Mouse (Mus musculus) MEL (cell line): ENCODE measurements at regions not wholly inside any gene's neighbourhood (a gene's known extent, or its start where the extent isn't known, plus 50 kb on each side); places are given as distances from the start of the nearest gene placed in this dataset.

ENCODE experiments used
- DNase-seq: peaks from one replicate; pipeline ENCODE4 v3.0.0; 2011; ENCODE audit warnings: low read depth, low spot score
- H3K27ac ChIP-seq: 2 replicates; pipeline ENCODE4 v1.5.1; 2012; ENCODE audit warnings: low read depth, mild to moderate bottlenecking, control low read depth, low read length, moderate library complexity; ENCODE audit not compliant: control insufficient read depth
- H3K27me3 ChIP-seq, 2 experiments: fragments of 150-350 bp in 1 of 2; sonication (generic) in 1 of 2; 2 replicates each; pipeline ENCODE4 v1.6.1; 2012; ENCODE audit warnings: low read length in 2 of 2, mild to moderate bottlenecking in 2 of 2, improper control_type of control experiment in 1 of 2, moderate library complexity in 1 of 2; ENCODE audit not compliant: insufficient read depth in 2 of 2, control insufficient read depth in 1 of 2
- H3K36me3 ChIP-seq, 2 experiments: 2 replicates each; pipeline ENCODE4 v1.6.1; 2012 to 2014; ENCODE audit warnings: low read length in 2 of 2, improper control_type of control experiment in 1 of 2, inconsistent platforms in 1 of 2, mild to moderate bottlenecking in 1 of 2; ENCODE audit not compliant: insufficient read depth in 2 of 2, control insufficient read depth in 1 of 2
- H3K4me1 ChIP-seq, 2 experiments: fragments of 150-350 bp in 1 of 2; sonication (generic) in 1 of 2; 2 replicates each; pipeline ENCODE4 v1.6.1; 2012; ENCODE audit warnings: low read length in 2 of 2, improper control_type of control experiment in 1 of 2, mild to moderate bottlenecking in 1 of 2; ENCODE audit not compliant: insufficient read depth in 2 of 2, control insufficient read depth in 1 of 2
- H3K4me3 ChIP-seq, 2 experiments: fragments of 150-350 bp in 1 of 2; sonication (generic) in 1 of 2; 2 replicates each; pipeline ENCODE4 v1.5.1; 2012; ENCODE audit warnings: low read depth in 2 of 2, low read length in 2 of 2, mild to moderate bottlenecking in 2 of 2, moderate library complexity in 2 of 2, control low read depth in 1 of 2, improper control_type of control experiment in 1 of 2; ENCODE audit not compliant: control insufficient read depth in 1 of 2, insufficient read depth in 1 of 2
- H3K79me2 ChIP-seq: 2 replicates; pipeline ENCODE4 v1.6.1; 2012; ENCODE audit warnings: mild to moderate bottlenecking, low read length, moderate library complexity; ENCODE audit not compliant: control insufficient read depth, poor library complexity, insufficient read depth
- H3K9ac ChIP-seq: 2 replicates; pipeline ENCODE4 v1.6.1; 2012; ENCODE audit warnings: low read depth, mild to moderate bottlenecking, control low read depth, low read length, moderate library complexity; ENCODE audit not compliant: control insufficient read depth, poor library complexity, severe bottlenecking
- H3K9me3 ChIP-seq: fragments of 150-350 bp; sonication (generic); replicated peaks from 2 replicates; pipeline ENCODE4 v1.6.1; 2012; ENCODE audit warnings: mild to moderate bottlenecking, low read length, improper control_type of control experiment, moderate library complexity; ENCODE audit not compliant: insufficient read depth
- BHLHE40 ChIP-seq: IDR thresholded peaks from 2 replicates; pipeline ENCODE4 v1.6.1; 2012; ENCODE audit warnings: low read depth, mild to moderate bottlenecking, inconsistent platforms, low read length, improper control_type of control experiment, borderline replicate concordance
- CHD2 ChIP-seq: IDR thresholded peaks from 2 replicates; pipeline ENCODE4 v1.6.1; 2011; ENCODE audit warnings: low read length, improper control_type of control experiment
- CTCF ChIP-seq, 3 experiments: IDR thresholded peaks in 2 of 3; conservative IDR thresholded peaks in 1 of 3; 2 replicates each; pipeline ENCODE4 v1.5.1; 2011 to 2012; ENCODE audit warnings: low read length in 3 of 3, low read depth in 2 of 3, mild to moderate bottlenecking in 2 of 3, improper control_type of control experiment in 1 of 3, inconsistent platforms in 1 of 3, mixed read lengths in 1 of 3, moderate library complexity in 1 of 3; ENCODE audit not compliant: control insufficient read depth in 1 of 3, insufficient read depth in 1 of 3, poor library complexity in 1 of 3, severe bottlenecking in 1 of 3
- E2F4 ChIP-seq: IDR thresholded peaks from 2 replicates; pipeline ENCODE4 v1.6.1; 2011; ENCODE audit warnings: low read depth, low read length, improper control_type of control experiment, borderline replicate concordance
- GATA1 ChIP-seq: IDR thresholded peaks from 2 replicates; pipeline ENCODE4 v1.6.1; 2011; ENCODE audit warnings: low read depth, low read length, improper control_type of control experiment
- HCFC1 ChIP-seq: IDR thresholded peaks from 2 replicates; pipeline ENCODE4 v1.6.1; 2012; ENCODE audit warnings: low read depth, mild to moderate bottlenecking, inconsistent platforms, low read length, improper control_type of control experiment, moderate library complexity
- MAFK ChIP-seq: IDR thresholded peaks from 2 replicates; pipeline ENCODE4 v1.6.1; 2011; ENCODE audit warnings: low read depth, mild to moderate bottlenecking, low read length, improper control_type of control experiment, borderline replicate concordance
- MAX ChIP-seq: IDR thresholded peaks from 2 replicates; pipeline ENCODE4 v1.6.1; 2011; ENCODE audit warnings: low read length, improper control_type of control experiment
- MXI1 ChIP-seq: IDR thresholded peaks from 2 replicates; pipeline ENCODE4 v1.6.1; 2011; ENCODE audit warnings: mild to moderate bottlenecking, low read depth, low read length, improper control_type of control experiment
- MYB ChIP-seq: IDR thresholded peaks from 2 replicates; pipeline ENCODE4 v1.6.1; 2011; ENCODE audit warnings: mild to moderate bottlenecking, low read depth, low read length, improper control_type of control experiment
- NRF1 ChIP-seq: IDR thresholded peaks from 2 replicates; pipeline ENCODE4 v1.6.1; 2014; ENCODE audit warnings: low read depth, mild to moderate bottlenecking, inconsistent platforms, low read length, improper control_type of control experiment, moderate library complexity; ENCODE audit not compliant: poor library complexity, insufficient read depth, severe bottlenecking
- POLR2AphosphoS2 ChIP-seq: IDR thresholded peaks from 2 replicates; pipeline ENCODE4 v1.6.1; 2011; ENCODE audit warnings: low read length, improper control_type of control experiment
- RAD21 ChIP-seq: IDR thresholded peaks from 2 replicates; pipeline ENCODE4 v1.6.1; 2011; ENCODE audit warnings: mild to moderate bottlenecking, low read depth, low read length, improper control_type of control experiment
- RCOR1 ChIP-seq: IDR thresholded peaks from 2 replicates; pipeline ENCODE4 v1.6.1; 2012; ENCODE audit warnings: low read depth, mild to moderate bottlenecking, inconsistent platforms, low read length, improper control_type of control experiment
- SIN3A ChIP-seq: IDR thresholded peaks from 2 replicates; pipeline ENCODE4 v1.6.1; 2012; ENCODE audit warnings: low read length, improper control_type of control experiment, inconsistent platforms
- SMC3 ChIP-seq: IDR thresholded peaks from 2 replicates; pipeline ENCODE4 v1.6.1; 2011; ENCODE audit warnings: low read depth, low read length, improper control_type of control experiment
- TAL1 ChIP-seq: IDR thresholded peaks from 2 replicates; pipeline ENCODE4 v1.6.1; 2012; ENCODE audit warnings: mild to moderate bottlenecking, inconsistent platforms, low read length, moderate library complexity, mixed read lengths
- TBP ChIP-seq: IDR thresholded peaks from 2 replicates; pipeline ENCODE4 v1.8.0; 2011; ENCODE audit warnings: low read depth, low read length, improper control_type of control experiment
- UBTF ChIP-seq: IDR thresholded peaks from 2 replicates; pipeline ENCODE4 v1.6.1; 2012; ENCODE audit warnings: low read depth, mild to moderate bottlenecking, inconsistent platforms, low read length, improper control_type of control experiment, moderate library complexity, borderline replicate concordance; ENCODE audit not compliant: insufficient read depth
- USF1 ChIP-seq: IDR thresholded peaks from 2 replicates; pipeline ENCODE4 v1.6.1; 2014; ENCODE audit warnings: low read depth, mild to moderate bottlenecking, inconsistent platforms, low read length, improper control_type of control experiment, moderate library complexity
- ZC3H11A ChIP-seq: IDR thresholded peaks from 2 replicates; pipeline ENCODE4 v1.6.1; 2012; ENCODE audit warnings: low read depth, mild to moderate bottlenecking, inconsistent platforms, low read length, improper control_type of control experiment
- ZMIZ1 ChIP-seq: IDR thresholded peaks from 2 replicates; pipeline ENCODE4 v1.6.1; 2012; ENCODE audit warnings: low read depth, mild to moderate bottlenecking, inconsistent platforms, low read length, improper control_type of control experiment, moderate library complexity

DNA sequence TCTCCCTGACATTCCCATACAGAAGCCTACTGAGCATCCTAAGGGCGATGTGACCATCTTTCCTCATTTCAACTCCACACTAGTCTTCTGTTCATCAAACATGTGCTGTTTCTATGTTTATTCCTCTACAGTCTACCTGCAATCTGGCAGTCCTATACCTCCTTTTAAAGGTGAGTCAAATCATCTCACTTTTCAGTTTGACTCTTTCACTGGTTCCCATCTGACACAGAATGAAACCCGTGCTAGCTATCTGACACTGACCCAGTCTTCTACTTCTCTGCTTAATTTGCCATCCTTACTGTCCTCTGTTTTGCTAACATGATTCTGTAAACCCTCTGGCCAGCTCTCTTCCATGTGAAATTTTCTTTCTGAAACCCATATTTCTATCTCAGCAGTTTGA is 1812.0 kb upstream of the 5930422O12Rik start:
- Histone ChIP-seq H3K36me3 (no peaks in the 10 kb centered on the region), H3K4me3 (no peak overlapping the region), H3K9me3 (no peaks in the 10 kb centered on the region), H3K79me2 (no peaks in the 10 kb centered on the region), H3K4me1 (no peaks in the 10 kb centered on the region), H3K27me3 (no peaks in the 10 kb centered on the region), H3K9ac (no peak overlapping the region), H3K27ac (no peak overlapping the region)
- DNase-seq = no peak
- TF ChIP-seq BHLHE40 = no peak
- TF ChIP-seq E2F4 = no peak
- no peak for TF ChIP-seq TBP
- no peak for TF ChIP-seq MYB
- TF ChIP-seq RCOR1 = no peak
- no peak for TF ChIP-seq NRF1
- no peak for TF ChIP-seq MAFK
- TF ChIP-seq TAL1 = no peak
- TF ChIP-seq GATA1 = no peak
- TF ChIP-seq POLR2AphosphoS2 = no peak
- TF ChIP-seq CHD2 = no peak
- no peak for TF ChIP-seq UBTF
- no peak for TF ChIP-seq RAD21
- no peak for TF ChIP-seq HCFC1
- no peak for TF ChIP-seq MAX
- no peak for TF ChIP-seq ZC3H11A

DNA sequence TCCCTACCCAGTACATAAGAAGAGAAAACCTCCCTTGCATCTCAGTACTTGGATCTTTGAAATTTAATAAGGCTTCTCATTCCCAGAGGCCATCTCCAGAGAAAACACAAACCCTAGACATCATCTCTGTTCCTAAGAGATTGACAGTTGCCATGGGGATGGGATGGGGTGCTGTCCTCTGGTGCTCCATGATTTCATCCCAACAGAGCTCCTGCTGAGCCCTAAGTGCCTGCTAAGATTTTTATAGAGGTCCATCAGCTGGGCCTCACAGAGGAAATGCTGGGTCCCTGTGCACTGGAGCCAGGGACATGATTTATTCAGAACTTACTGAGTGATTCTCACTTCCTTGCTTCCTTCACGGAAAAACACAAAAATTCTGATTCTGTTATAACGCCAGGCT is 1800.8 kb upstream of the 5930422O12Rik start:
- DNase-seq = no peak
- TF ChIP-seq MXI1 (no peak), USF1 (no peak), SMC3 (no peak), SIN3A (no peak), ZMIZ1 (no peak), CTCF (IDR thresholded peaks at IDR 0.05 in 2 of 3, conservative IDR thresholded peaks at IDR 0.05 in 1 of 3; ENCODE audit: control insufficient read depth in 1 of 3, insufficient read depth in 1 of 3, low read depth in 2 of 3, low read length in 3 of 3, poor library complexity in 1 of 3, severe bottlenecking in 1 of 3) (no peak), BHLHE40 (no peak)
- Histone ChIP-seq H3K79me2 (no peaks in the 10 kb centered on the region), H3K4me1 (no peaks in the 10 kb centered on the region), H3K9ac (no peak overlapping the region), H3K27me3 (no peaks in the 10 kb centered on the region; a peak in 1 of 4 replicates), H3K9me3 (no peaks in the 10 kb centered on the region), H3K27ac (no peak overlapping the region), H3K36me3 (no peaks in the 10 kb centered on the region), H3K4me3 (no peak overlapping the region)
